Mouse (Mus musculus) small intestine, adult 2 months (tissue): ENCODE measurements around the gene Dock1.

Experiments
- CTCF ChIP-seq: fragments of 200-500 bp; IDR thresholded peaks from 2 replicates; pipeline ENCODE4 v1.5.1; 2012; ENCODE audit warnings: low read depth, mild to moderate bottlenecking, control low read depth, inconsistent platforms, low read length, moderate library complexity, mixed read lengths; ENCODE audit not compliant: insufficient replicate concordance, insufficient read length; ENCODE audit errors: extremely low read depth
- POLR2A ChIP-seq: fragments of 200-500 bp; IDR thresholded peaks from 2 replicates; pipeline ENCODE4 v1.6.1; 2012; ENCODE audit warnings: low read depth, mild to moderate bottlenecking, control low read depth, inconsistent platforms, low read length, moderate library complexity

- no peak for TF ChIP-seq CTCF
- TF ChIP-seq POLR2A = no peak
Measured at GRCm38 (mm10) chr7:135221475-135221874, 551.0 kb downstream of the Dock1 start.
